Mouse (Mus musculus): Measurements from ENCODE around the gene Pcbd1.

GRCm38 (mm10) chr10:61124462-61124861, 35.3 kb downstream of the Pcbd1 start:
- TF ChIP-seq CTCF (IDR thresholded peaks at IDR 0.05; ENCODE audit: extremely low read depth, insufficient read depth, low read length) = no peak
- no peak for TF ChIP-seq POLR2A (IDR thresholded peaks at IDR 0.05; ENCODE audit: extremely low read depth, insufficient read depth, low read length)
